Mouse (Mus musculus): Measurements from ENCODE around the gene Stag1. TPM values are rescaled to one million over a fixed set of nuclear protein-coding genes. Genes with fewer than 3 reads are reported as not detected.

Stag1 gene
- 45.4 and 51.7 TPM in 2 replicates for polyA plus RNA-seq (2014; fragmentation: Nextera tagmentation; extraction: Ambion mirVana)

DNA sequence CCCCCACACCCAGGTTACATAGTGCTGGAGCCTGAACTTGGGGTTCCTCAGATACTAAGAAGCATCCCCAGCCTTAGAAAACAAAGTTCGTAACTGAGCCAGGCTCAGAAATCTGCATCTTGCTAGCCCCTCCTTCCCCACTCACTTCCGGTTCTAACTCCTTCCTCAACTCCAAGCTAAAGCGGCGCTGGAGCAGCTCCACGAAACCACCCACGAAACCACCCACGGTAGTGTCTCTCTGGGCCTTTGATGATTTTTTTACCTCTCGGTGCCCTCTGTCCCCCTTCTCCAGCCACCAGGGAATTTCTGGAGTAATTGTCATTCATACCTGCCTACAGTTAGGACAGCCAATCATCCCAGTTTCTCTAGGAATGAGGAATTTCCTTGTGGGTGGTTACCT lies at the start of gene Stag1:
Gene Stag1, plus strand, starts transcription at position 253 of the 400 bp plus-strand sequence.
- H3K9me3 ChIP-seq (ENCODE audit: control insufficient read depth, low read length) = no peaks in the 10 kb centered on the region
- DNase-seq (ENCODE audit: low spot score) (no peak), ATAC-seq (replicated peaks; ENCODE audit: low FRiP score, low TSS enrichment, low read depth) (no peak)
- no peaks in the 10 kb centered on the region for H3K27me3 ChIP-seq (replicated peaks; ENCODE audit: control insufficient read depth, insufficient read depth, low read length)
- no peaks in the 10 kb centered on the region for H3K36me3 ChIP-seq (ENCODE audit: control insufficient read depth, insufficient read depth, low read length)
- H3K27ac ChIP-seq (ENCODE audit: low read depth) = no peak within 1 kb of the TSS
- no peak within 1 kb of the TSS for H3K4me2 ChIP-seq (ENCODE audit: low read length)
- no peaks in the 10 kb centered on the region for H3K4me1 ChIP-seq (replicated peaks; ENCODE audit: control insufficient read depth, insufficient read depth, low read length)
- H3K9ac ChIP-seq (ENCODE audit: low read length) = no peak within 1 kb of the TSS
- 89% methylated on average over 8 of the region's 8 CpGs for WGBS
- no peak within 1 kb of the TSS for H3K4me3 ChIP-seq (ENCODE audit: low read depth, low read length)

DNA sequence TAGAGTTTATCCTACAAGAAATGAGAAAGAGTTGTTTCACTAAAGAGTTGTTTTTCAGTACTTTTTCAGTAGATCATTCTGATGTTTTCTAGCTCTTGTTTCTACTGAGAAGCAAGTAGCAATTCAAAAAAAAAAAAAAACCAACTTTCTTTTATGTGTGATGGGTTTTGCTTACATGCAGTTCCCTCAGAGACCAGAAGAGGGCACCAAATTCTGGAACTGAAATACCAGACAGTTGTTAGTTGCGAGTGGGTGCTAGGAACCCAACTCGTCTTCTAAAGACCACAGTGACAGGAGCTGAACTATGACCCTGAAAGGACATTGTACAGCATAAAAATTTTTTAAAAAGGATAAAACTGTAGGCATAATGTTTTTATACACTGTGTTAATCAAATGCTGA lies 49.3 kb upstream of the Stag1 start:
- Histone ChIP-seq H3K36me3 (ENCODE audit: control insufficient read depth, insufficient read depth, low read length) (no peaks in the 10 kb centered on the region), H3K4me1 (replicated peaks; ENCODE audit: control insufficient read depth, insufficient read depth, low read length) (peaks cover 20% of the 10 kb centered on the region), H3K27ac (ENCODE audit: low read depth) (no peak overlapping the region), H3K4me3 (ENCODE audit: low read depth, low read length) (no peak overlapping the region), H3K27me3 (replicated peaks; ENCODE audit: control insufficient read depth, insufficient read depth, low read length) (no peaks in the 10 kb centered on the region), H3K9me3 (ENCODE audit: control insufficient read depth, low read length) (peaks cover 10% of the 10 kb centered on the region), H3K9ac (ENCODE audit: low read length) (no peak overlapping the region), H3K4me2 (ENCODE audit: low read length) (no peak overlapping the region)
- WGBS = 92% methylated on average over 2 of the region's 2 CpGs
- no peak for DNase-seq (ENCODE audit: low spot score)
- no peak for ATAC-seq (replicated peaks; ENCODE audit: low FRiP score, low TSS enrichment, low read depth)

DNA sequence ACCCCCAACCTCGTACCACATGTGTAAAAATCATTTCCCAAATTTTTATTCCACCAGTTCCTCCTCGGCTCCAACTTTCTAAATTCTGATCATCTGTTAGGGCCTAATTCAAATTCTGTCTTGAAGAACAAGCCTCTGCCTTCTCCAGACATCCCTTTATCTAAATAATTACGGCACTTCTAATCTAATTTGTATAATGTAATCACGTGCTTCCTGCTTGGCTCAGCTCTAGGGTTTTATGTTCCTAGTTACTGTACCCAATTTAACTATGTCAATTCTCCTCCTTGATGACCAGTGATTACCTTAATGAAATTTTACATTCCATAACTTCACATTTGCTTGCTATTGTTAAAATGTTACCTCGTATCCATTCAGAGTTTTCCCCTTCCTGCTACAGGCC lies 41.9 kb upstream of the Stag1 start:
- 53% methylated on average over 5 of the region's 5 CpGs for WGBS
- ATAC-seq (replicated peaks; ENCODE audit: low FRiP score, low TSS enrichment, low read depth) (no peak), DNase-seq (ENCODE audit: low spot score) (no peak)
- no peaks in the 10 kb centered on the region for H3K9me3 ChIP-seq (ENCODE audit: control insufficient read depth, low read length)
- H3K27ac ChIP-seq (ENCODE audit: low read depth) = no peak overlapping the region
- H3K9ac ChIP-seq (ENCODE audit: low read length) = no peak overlapping the region
- H3K27me3 ChIP-seq (replicated peaks; ENCODE audit: control insufficient read depth, insufficient read depth, low read length) = no peaks in the 10 kb centered on the region
- no peaks in the 10 kb centered on the region for H3K36me3 ChIP-seq (ENCODE audit: control insufficient read depth, insufficient read depth, low read length)
- no peaks in the 10 kb centered on the region for H3K4me1 ChIP-seq (replicated peaks; ENCODE audit: control insufficient read depth, insufficient read depth, low read length)
- no peak overlapping the region for H3K4me2 ChIP-seq (ENCODE audit: low read length)
- H3K4me3 ChIP-seq (ENCODE audit: low read depth, low read length) = no peak overlapping the region

DNA sequence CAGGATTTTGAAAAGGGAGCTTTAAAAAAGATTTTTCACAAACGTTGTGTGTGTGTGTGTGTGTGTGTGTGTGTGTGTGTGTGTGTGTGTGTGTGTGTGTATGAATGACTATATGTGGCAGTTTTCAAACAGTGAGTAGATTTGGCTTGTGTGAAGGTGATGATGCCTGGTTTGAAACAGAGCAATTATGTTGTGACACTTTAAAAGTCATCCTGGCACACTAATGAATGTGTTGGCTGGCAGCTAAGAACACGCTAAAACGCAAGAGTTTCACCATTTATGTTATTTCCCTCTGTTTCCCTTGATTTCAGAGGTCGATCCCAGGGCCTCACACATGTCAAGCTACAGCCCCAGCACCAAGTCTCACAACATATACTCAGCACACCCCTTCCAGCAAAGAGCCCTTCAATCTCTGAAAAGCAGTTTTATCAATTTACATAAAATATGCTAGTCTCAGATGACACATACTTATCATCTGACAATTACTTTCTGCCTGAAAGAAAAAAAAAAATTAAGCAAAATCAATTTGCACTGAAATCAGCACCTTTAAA lies 39.5 kb upstream of the Stag1 start:
- H3K4me3 ChIP-seq (ENCODE audit: low read depth, low read length) = no peak overlapping the region
- 81% methylated on average over 4 of the region's 4 CpGs for WGBS
- no peaks in the 10 kb centered on the region for H3K4me1 ChIP-seq (replicated peaks; ENCODE audit: control insufficient read depth, insufficient read depth, low read length)
- no peaks in the 10 kb centered on the region for H3K9me3 ChIP-seq (ENCODE audit: control insufficient read depth, low read length)
- DNase-seq (ENCODE audit: low spot score) (no peak), ATAC-seq (replicated peaks; ENCODE audit: low FRiP score, low TSS enrichment, low read depth) (no peak)
- no peak overlapping the region for H3K27ac ChIP-seq (ENCODE audit: low read depth)
- H3K36me3 ChIP-seq (ENCODE audit: control insufficient read depth, insufficient read depth, low read length) = no peaks in the 10 kb centered on the region
- no peak overlapping the region for H3K9ac ChIP-seq (ENCODE audit: low read length)
- H3K27me3 ChIP-seq (replicated peaks; ENCODE audit: control insufficient read depth, insufficient read depth, low read length) = no peaks in the 10 kb centered on the region
- H3K4me2 ChIP-seq (ENCODE audit: low read length) = no peak overlapping the region

DNA sequence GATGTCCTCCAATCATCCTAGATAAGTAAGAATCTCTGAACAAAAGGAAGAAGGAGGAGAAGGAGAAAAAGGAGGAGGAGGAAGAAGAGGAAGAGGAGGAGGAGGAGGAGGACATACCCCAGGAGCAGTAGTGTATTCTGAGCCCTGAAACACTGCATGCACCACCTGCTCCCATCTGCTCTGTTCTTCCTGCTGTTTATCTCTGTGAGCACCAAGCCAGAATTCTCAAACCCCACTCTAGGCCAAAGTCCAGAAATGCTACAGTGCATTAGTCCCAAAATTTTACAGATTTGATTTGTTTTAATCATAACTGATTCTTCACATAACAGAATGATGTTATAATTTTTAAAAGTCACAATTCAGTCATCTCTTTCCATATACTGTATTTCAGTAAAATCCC lies 38.6 kb upstream of the Stag1 start:
- no peak for ATAC-seq (replicated peaks; ENCODE audit: low FRiP score, low TSS enrichment, low read depth)
- Histone ChIP-seq H3K27ac (ENCODE audit: low read depth) (no peak overlapping the region), H3K27me3 (replicated peaks; ENCODE audit: control insufficient read depth, insufficient read depth, low read length) (no peaks in the 10 kb centered on the region), H3K9ac (ENCODE audit: low read length) (no peak overlapping the region), H3K4me1 (replicated peaks; ENCODE audit: control insufficient read depth, insufficient read depth, low read length) (no peaks in the 10 kb centered on the region), H3K9me3 (ENCODE audit: control insufficient read depth, low read length) (no peaks in the 10 kb centered on the region), H3K36me3 (ENCODE audit: control insufficient read depth, insufficient read depth, low read length) (no peaks in the 10 kb centered on the region), H3K4me2 (ENCODE audit: low read length) (no peak overlapping the region), H3K4me3 (ENCODE audit: low read depth, low read length) (no peak overlapping the region)
- no peak for DNase-seq (ENCODE audit: low spot score)

DNA sequence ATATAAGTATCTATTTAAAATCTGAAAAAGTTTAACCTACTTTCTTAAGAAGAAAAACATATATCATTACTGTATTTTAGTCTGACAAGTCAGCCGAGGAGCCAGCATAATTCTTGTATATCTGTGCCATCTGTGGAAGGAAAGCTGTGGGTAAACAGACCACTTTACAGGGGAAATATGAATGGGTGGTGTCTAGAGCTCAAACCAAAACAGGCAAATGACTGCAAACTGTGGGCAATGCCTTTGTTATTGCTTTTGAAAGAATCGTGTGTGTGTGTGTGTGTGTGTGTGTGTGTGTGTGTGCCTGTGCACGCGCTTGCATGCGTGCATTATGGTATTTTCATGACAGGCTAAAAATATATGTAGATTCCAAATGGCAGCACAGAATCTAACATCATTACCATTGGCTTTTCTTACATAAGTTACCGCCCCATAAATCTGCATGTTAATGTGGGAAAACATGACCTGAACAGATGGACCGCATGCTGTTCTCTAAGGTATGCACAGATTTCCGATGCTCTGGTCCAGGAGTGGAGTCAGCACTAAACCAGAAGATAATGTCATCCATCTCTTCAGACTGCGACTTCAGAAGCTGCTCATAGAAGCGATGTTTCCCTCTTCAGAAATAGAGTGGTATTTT lies 37.2 kb upstream of the Stag1 start:
- ATAC-seq (replicated peaks; ENCODE audit: low FRiP score, low TSS enrichment, low read depth) (no peak), DNase-seq (ENCODE audit: low spot score) (no peak)
- no peak overlapping the region for H3K4me3 ChIP-seq (ENCODE audit: low read depth, low read length)
- no peak overlapping the region for H3K4me2 ChIP-seq (ENCODE audit: low read length)
- 77% methylated on average over 10 of the region's 10 CpGs for WGBS
- no peaks in the 10 kb centered on the region for H3K9me3 ChIP-seq (ENCODE audit: control insufficient read depth, low read length)
- H3K27me3 ChIP-seq (replicated peaks; ENCODE audit: control insufficient read depth, insufficient read depth, low read length) = no peaks in the 10 kb centered on the region
- H3K27ac ChIP-seq (ENCODE audit: low read depth) = no peak overlapping the region
- no peaks in the 10 kb centered on the region for H3K4me1 ChIP-seq (replicated peaks; ENCODE audit: control insufficient read depth, insufficient read depth, low read length)
- no peak overlapping the region for H3K9ac ChIP-seq (ENCODE audit: low read length)
- H3K36me3 ChIP-seq (ENCODE audit: control insufficient read depth, insufficient read depth, low read length) = no peaks in the 10 kb centered on the region

DNA sequence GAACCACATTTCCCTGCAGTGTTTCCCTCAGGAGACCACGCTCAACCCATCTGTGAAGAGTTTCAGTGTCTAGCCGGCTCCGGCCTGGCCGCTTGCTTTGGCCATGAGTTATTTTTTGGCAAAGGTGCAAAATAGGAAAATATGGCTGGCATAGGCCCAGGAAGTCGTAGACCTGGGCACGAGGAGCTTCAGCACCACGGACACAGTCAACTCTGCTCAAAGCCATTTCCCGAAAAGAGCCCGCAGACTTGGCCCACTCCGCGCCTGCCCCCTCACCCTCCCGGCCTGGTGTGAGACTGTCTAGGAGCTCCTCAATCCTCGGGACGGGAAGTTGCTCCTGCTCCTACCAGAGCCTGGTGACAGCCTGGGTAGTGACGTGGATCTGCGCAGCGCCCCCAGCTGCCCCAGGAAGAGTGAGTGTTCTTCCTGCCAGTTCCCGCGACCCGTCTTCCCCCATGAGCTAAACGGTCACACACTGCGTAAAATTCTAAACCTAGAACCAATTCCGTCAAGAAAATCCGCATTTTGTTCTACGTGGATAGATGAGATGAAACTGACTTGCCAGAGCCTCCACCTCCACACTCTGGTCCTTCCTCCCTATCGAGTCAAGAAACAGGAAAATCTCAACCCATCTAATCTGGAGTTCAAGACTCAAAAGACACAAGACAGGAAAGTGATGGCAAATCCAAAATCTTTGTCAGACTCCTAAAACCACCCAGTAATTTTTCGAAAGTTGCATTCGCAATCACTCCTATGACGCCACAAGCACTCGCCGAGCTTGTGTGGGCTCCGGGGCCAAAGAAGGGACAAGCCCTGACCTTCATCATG lies 27.6 kb upstream of the Stag1 start:
- peaks cover 8% of the 10 kb centered on the region for H3K4me1 ChIP-seq (replicated peaks; ENCODE audit: control insufficient read depth, insufficient read depth, low read length)
- H3K4me2 ChIP-seq (ENCODE audit: low read length) = peak overlapping the region; percentile 95
- H3K9me3 ChIP-seq (ENCODE audit: control insufficient read depth, low read length) = no peaks in the 10 kb centered on the region
- H3K36me3 ChIP-seq (ENCODE audit: control insufficient read depth, insufficient read depth, low read length) = no peaks in the 10 kb centered on the region
- ATAC-seq (replicated peaks; ENCODE audit: low FRiP score, low TSS enrichment, low read depth) (peak; percentile 60; the same call in 1 of the 2 replicates), DNase-seq (ENCODE audit: low spot score) (peak; percentile 62)
- no peak overlapping the region for H3K27ac ChIP-seq (ENCODE audit: low read depth)
- WGBS = 12% methylated on average over 32 of the region's 32 CpGs
- no peaks in the 10 kb centered on the region for H3K27me3 ChIP-seq (replicated peaks; ENCODE audit: control insufficient read depth, insufficient read depth, low read length)
- peak overlapping the region; percentile 70 for H3K4me3 ChIP-seq (ENCODE audit: low read depth, low read length)
- H3K9ac ChIP-seq (ENCODE audit: low read length) = peak overlapping the region; percentile 58

DNA sequence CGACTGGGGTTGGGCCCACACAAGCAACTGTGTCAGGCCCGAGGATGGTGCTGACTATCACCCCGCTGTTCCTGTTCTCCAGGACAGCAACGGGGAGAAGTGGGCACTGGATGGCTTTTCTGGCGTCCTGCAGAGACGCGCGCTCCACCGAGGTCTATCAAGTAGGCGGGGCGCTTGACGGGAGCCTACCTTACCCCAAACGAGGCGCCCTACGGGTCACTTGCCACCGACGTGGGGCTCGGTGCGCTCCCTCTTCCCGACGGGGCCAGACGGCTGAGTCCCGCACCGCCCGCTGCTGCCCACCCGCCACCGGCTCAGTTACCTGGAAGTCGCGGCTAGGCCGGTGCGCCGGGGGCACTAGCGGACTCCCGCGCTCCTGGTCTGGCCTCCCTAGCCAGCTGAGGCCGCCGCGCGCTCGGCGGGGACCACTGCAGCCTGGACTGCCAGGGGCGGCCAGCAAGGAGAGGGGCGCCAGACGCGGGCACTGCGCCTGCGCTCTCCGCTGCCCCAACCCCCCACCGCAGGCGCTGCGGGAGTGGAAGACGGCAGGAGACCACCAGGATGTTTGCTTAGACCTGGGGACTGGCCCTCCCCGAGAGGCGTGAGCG lies 26.9 kb upstream of the Stag1 start, which contains the start of gene Slc35g2:
Gene Slc35g2, minus strand, starts transcription at position 465 of the 608 bp plus-strand sequence.
- peak within 1 kb of the TSS; percentile 95 for H3K4me2 ChIP-seq (ENCODE audit: low read length)
- no peaks in the 10 kb centered on the region for H3K36me3 ChIP-seq (ENCODE audit: control insufficient read depth, insufficient read depth, low read length)
- H3K27me3 ChIP-seq (replicated peaks; ENCODE audit: control insufficient read depth, insufficient read depth, low read length) = no peaks in the 10 kb centered on the region
- under 1% methylated on average over 55 of the region's 55 CpGs for WGBS
- H3K4me3 ChIP-seq (ENCODE audit: low read depth, low read length) = peak within 1 kb of the TSS; percentile 70
- no peak within 1 kb of the TSS for H3K27ac ChIP-seq (ENCODE audit: low read depth)
- DNase-seq (ENCODE audit: low spot score) (peak; percentile 85), ATAC-seq (replicated peaks; ENCODE audit: low FRiP score, low TSS enrichment, low read depth) (peak; percentile 80)
- peak within 1 kb of the TSS; percentile 58 for H3K9ac ChIP-seq (ENCODE audit: low read length)
- H3K4me1 ChIP-seq (replicated peaks; ENCODE audit: control insufficient read depth, insufficient read depth, low read length) = peaks cover 8% of the 10 kb centered on the region
- no peaks in the 10 kb centered on the region for H3K9me3 ChIP-seq (ENCODE audit: control insufficient read depth, low read length)
